Mouse (Mus musculus) T-helper 1 cell (primary cell): ENCODE measurements around the gene Trim42.

ENCODE experiments used
- in situ Hi-C: fragments of 300-600 bp; cut with MboI, MseI; formaldehyde crosslinking; loops from one replicate; pipeline ENCODE4 v1.15.1; 2025; ENCODE audit warnings: high pct_unique_total_duplicates

Trim42 gene

DNA sequence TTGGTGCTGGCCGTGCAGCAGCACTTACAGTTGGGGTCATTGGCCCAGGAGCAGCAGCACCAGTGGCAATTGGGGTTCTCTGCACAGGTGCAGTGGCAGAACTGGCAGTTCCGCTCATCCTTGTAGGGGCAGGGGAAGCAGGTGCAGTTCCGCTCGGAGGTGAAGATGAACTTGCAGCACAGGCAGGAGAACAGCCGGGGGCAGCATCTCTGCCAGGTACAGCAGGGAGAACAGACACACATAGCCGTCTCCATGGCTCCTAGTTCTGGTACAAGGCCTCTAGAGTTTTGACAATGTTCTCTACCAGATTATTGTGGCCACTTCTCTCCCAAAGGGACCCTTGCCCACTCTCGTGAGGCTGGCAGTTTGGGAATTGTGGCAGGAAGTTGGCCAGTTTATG is at the start of gene Trim42:
Trim42 (minus strand) TSS at position 368 of the 400 bp plus-strand sequence.
- in situ Hi-C loops = no loop called here

DNA sequence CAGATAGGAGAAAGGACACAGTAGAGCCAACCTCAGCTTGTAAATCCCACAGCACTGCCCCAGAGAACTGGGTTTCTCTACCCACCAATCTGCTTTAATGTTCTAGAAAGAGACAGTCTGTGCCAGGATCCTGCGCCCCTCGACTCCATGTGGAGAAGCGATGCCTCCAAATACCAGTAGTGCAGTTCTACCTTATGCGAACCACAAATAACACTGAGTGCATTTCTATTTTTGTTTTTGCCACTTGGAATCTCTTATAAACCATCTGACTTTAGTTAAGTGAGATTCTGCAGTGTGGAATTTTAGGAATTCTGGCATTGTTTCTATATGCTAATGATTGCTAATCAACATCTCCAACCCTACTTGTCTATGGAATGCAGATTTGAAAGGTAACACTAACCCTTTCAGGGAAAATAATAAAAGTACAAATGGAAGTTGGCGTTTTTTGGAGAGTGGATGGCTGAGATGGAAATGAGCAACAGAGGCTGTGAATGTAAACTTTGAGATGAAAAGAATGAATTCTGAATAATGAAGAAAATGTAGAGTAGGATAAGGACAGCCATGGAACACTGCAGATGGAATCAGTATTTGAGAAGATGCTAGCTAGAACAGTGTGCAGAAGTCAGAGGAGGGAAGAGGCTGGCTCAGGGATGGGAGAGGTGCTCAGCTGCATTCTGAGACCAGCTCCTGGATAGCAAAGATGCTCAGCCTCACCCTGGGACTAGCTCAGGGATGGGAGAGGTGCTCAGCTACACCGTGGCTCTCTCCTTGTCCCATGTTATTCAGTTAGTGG is 45.3 kb upstream of the Trim42 start:
- in situ Hi-C loops = no loop called here

DNA sequence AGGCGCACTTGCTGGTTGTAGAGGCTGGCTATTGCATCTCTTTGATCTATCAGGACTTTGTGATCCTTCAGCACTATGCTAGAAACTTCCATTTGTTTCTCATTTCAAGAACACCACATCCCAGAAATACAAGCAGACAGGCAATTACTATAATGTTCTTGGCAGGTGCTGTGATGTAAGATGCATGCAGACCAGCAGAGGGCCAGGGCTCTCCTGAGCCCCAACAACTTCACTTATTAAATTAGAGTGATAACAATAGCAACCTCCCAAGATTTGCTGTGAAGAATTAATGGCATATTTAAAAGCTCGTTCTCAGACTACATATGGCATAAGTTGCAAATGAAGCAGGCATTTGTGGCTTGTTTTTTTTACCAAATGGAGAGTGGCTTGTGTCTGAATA is 38.4 kb upstream of the Trim42 start:
- in situ Hi-C loops = no loop called here

DNA sequence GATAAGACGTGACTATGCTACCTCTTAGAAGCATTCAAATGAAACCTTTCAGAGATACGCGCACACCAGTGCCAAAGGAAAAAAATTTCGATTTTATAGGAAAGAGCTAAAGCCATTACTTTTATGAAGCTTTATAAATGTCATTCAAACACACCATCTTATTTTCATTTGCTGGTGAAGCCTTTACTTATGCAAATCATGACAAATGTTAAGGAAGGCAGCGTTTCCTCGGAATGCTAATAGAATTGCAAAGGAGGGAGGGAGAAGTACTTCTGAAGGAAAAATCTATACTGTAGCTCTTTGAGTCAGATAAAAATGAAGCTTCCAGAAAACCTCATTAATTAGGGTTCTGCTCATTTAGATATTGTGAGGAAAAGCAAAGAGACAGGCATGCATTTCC is 13.3 kb downstream of the Trim42 start:
- in situ Hi-C loops = no loop called here

DNA sequence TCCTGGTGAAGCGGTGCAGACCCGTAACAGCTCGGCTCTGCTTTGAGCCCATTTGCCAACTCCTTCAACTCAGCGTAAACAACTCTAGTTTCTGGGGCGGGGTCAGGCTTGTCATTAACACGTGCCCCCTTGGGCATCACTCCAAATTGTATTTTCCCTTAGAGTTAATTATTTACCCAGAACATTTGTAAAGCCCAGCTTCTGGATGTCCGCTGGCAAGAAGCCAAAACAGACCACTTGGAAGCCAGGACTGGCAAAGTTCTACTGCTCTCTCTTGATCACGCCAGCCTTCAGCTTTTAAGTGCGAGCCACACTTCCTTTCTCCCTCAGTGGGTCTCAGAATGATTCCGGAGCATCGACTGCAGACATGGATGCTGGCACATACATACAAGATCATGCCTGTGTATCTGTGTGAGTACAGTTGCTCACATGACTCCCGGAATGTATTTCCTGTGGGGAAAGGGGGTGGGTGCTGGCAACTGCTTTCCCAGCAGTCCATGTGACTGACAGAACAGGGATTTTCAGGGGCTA is 24.9 kb downstream of the Trim42 start:
- in situ Hi-C loops = no loop called here

DNA sequence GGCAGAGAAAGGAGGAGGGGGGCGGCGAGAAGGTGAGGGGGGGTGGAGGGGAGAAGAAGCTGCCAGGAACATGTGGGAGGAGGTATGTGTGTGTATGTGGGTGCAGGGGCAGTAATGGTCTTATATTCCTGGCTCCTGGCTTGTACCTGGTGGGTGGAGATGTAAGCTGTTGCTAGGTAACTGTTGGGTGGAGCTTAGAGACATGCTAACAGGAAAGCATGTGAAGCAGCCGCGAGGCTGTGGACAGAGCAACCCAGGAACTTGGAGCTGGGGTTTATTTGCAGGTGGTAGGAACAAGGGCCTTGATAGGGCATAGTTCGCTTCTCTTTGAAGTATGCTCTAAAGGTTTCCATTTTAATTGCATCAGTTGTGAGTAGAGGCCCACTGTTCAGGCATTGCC is 28.0 kb downstream of the Trim42 start:
- in situ Hi-C loops = no loop called here

DNA sequence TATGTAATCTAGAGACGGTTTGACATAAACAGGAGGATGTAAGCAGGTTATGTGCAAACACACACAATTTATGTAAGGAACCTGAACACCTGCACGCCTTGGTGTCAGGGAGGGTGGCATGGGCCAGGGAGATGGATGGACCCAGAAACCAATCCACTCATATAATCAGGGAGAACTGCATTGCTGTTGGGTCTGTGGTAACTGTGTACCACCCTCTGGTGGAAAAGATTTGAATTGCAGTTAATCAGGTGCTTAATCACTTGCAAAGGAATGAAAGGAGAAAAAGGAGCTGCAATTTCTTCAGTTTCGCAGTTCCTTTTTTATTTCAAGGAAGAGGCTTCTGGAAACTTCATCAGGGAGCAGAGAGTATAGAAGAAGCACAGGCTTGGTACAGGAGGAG is 46.9 kb downstream of the Trim42 start:
- in situ Hi-C loops = no loop called here

DNA sequence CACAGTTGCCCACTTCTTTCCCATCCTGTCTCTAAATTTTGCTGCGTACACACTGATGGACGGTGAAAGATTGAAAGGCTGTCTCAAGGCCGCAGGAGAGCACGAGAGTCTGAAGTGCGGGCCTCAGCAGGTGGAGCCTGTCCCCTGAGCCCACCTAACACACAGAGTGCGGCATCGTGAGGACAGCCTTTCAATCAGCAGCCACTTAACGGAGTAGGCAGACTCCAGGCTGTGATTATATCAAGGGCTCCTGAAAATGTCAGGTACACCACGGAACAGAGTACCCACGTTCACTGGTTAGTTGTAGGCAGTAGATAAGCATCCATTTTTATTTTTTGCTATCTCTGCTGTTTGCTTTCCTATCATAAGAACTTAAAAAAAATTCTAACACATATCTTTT is 47.6 kb downstream of the Trim42 start:
- in situ Hi-C loops = no loop called here

DNA sequence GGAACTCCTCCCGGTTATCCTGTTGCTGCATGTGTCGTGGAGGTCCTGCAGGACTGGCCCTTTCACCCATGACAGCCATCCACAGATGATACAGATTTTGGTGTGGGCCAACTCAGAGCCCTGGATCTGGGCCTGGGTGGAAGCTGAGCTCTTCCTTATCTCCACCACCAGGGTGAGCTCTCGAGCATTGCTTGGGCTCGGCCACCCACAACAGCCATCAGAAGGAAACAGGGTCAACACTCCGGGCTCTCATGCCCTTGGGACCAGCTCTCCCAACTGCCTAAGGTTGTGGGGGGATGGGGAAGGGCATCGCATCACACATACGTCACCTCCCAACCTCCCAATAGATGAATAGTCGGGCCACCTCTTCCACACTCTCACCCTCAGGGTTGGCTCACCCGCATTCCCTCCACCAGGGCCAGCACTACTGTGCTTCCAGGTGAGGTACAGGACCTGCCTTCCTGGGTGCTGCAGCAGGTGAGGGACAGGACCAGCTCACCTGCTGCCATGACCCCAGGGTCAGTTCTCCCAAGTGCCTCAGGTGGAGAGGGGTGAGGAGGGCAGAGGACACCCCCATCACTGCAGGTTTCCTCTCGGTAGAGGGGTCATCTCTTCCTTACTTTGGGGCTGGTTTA is 54.2 kb downstream of the Trim42 start:
- in situ Hi-C loops = no loop called here

DNA sequence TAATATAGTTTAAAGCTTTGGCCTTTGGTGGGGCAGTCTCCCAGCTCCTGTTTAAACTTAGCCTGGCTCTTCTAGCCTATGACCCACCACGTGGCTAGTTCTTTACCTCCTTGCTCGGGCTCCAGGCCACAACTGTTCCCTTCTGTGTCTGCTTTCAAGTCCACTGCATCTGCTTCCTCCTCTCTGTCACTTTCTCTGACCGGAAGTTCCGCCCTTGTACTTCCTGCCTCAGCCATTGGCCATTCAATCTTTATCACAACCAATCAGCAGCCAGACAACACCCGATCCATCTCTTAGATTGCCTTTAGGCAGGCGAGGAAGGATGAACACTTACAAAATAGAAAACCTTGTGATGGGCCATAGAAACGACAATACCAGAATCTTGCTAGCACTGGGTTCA is 58.1 kb downstream of the Trim42 start:
- in situ Hi-C loops = no loop called here

DNA sequence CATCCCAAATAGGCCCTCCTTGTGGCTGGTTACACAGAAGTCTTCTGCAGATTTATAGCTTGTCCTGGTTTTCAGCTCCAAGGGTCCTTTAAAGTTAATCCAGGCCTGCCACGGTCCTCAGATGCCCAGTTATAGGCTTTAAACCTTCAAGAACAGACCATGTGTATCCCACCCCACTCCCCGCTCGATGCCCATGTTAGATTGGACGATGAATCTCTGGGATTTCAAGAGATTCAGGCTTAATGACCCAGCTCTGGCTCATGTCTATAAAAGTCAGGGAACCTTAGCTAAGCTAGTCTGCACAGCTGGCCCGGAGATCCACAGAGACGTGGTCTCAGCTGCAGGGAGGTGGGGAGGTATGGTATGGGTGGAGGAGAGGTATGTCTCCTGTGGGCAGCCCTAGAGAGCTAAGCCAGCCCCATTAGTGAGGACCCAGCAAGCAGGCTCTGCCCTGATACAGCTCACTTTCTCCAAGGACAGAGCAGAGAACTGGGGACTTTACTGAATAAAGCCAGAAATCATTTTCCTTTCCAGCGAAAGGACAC is 60.2 kb downstream of the Trim42 start:
- in situ Hi-C loops = no loop called here

DNA sequence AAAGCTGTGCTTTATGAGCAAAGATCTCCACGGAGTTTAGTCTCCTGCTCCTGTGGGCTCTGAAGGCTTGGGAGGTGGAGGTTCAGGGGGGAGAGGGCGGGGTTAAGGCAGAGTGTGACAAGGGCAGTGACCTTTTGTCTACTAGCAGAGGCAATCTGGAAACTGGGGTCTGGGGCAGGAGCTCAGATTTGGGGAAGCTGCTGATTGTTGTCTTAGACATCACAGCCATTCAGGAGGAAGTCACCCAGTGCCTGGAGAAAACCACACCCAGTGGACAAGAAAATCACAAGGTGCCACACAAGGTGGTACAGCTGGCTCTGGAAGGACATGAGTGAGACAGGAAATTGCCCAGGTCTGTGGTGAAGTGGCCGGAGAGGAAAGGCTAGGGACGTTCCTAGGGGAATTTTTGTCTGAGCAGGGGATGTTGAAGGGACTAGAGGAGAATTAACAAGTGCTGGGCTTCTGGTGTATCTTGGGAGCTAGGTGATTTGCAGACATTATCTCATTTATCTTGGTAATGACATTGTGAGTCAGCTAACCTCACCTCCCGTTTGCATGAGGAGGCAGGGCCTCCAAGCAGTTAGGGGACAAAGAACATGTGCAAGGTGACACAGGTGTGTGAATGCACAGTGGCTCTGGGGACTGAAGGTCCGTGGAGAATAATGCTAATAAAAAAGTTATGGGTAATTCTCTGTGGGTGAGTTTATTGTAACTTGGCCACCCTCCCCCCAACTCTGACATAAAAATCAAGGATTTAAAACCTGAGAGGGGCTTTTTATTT is 61.9 kb downstream of the Trim42 start:
- in situ Hi-C loops = no loop called here
